Mouse (Mus musculus): ENCODE measurements around the gene Cfap54.

Cfap54 gene

DNA sequence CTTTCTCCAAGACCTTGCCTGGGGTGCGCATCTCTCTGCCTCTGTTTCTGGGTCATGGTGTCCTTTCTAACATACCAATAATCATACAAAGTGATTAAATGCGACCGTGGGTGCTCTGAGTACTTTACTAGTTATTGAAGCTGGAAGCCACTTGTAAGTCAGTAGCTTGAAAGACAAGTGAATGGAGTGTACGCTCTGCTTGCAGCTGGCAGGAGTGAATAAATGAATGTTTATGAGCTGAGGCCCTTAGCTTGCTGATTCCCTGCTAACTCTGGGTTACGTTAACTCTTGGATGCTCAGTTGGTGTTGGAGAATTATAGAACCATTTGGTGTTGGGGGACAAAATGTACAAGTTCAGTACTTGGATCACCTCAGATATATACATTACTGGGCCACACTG is 298.7 kb downstream of the Cfap54 start:
- no peak for DNase-seq (ENCODE audit: low read depth, low spot score)

GRCm38 (mm10) chr10:92754359-92754758 is 327.1 kb downstream of the Cfap54 start:
- DNase-seq (ENCODE audit: low read depth, low spot score): no peak

- no peak for DNase-seq (ENCODE audit: low read depth, low spot score)
Observed at GRCm38 (mm10) chr10:92730339-92730738, 351.1 kb downstream of the Cfap54 start.

- no peak for DNase-seq (ENCODE audit: low read depth, low spot score)
Observed at GRCm38 (mm10) chr10:92728723-92729122, 352.7 kb downstream of the Cfap54 start.
